12 mouse cellular contexts compared by ENCODE assay signal in genomic region chr6:103430933-103431594, GRCm38 (mm10).
DNase-seq lines count a peak whose midpoint lies in the region; ATAC-seq lines count a peak whose summit lies in the region.
"Had no signal": no experiment of that assay in that cellular context is flagged by ENCODE, and none has a peak within 500 bp of the region (broad histone marks: within the 10 kb centered on the region; RNA-seq: fewer than 3 reads in every experiment).

No protein-coding gene starts in this region.

- H3K4me3 ChIP-seq in midbrain, embryonic 13.5 days (replicated peaks): no peak overlapping the region
- H3K4me3 ChIP-seq in midbrain, embryonic 11.5 days (ENCODE audit: low read depth, low read length): no peak overlapping the region
- H3K4me3 ChIP-seq: heart, embryonic 10.5 days had no signal

- 58% methylated on average over 5 of the region's 5 CpGs for WGBS in midbrain, embryonic 13.5 days
- 84% methylated on average over 5 of the region's 5 CpGs for WGBS in midbrain, embryonic 11.5 days

- H3K36me3 ChIP-seq in midbrain, embryonic 13.5 days: no peaks in the 10 kb centered on the region
- H3K36me3 ChIP-seq in midbrain, embryonic 11.5 days (ENCODE audit: control insufficient read depth, insufficient read depth, low read length): no peaks in the 10 kb centered on the region
- H3K36me3 ChIP-seq: heart, embryonic 10.5 days had no signal

- ATAC-seq in midbrain, embryonic 13.5 days: peak; percentile 83
- ATAC-seq in midbrain, embryonic 11.5 days (ENCODE audit: low FRiP score): no peak

- no peak overlapping the region for H3K4me2 ChIP-seq in midbrain, embryonic 13.5 days (replicated peaks)
- H3K4me2 ChIP-seq in midbrain, embryonic 11.5 days: no peak overlapping the region

- no peak overlapping the region for H3K9ac ChIP-seq in midbrain, embryonic 13.5 days (replicated peaks)
- no peak overlapping the region for H3K9ac ChIP-seq in midbrain, embryonic 11.5 days (ENCODE audit: low read length)

- 0 out of 2 replicates have a peak, but pooled peaks cover 6% of the 10 kb centered on the region for H3K4me1 ChIP-seq in midbrain, embryonic 13.5 days (replicated peaks)
- H3K4me1 ChIP-seq in midbrain, embryonic 11.5 days (ENCODE audit: control insufficient read depth, insufficient read depth, low read length): no peaks in the 10 kb centered on the region
- H3K4me1 ChIP-seq: heart, embryonic 10.5 days had no signal

- peak; percentile 3 to 17 for DNase-seq in cerebellum, postnatal 14 days
- no peak for DNase-seq in cerebellum, postnatal 36 days
- DNase-seq in midbrain, embryonic 11.5 days (ENCODE audit: low spot score, missing footprints): no peak
- peak; percentile 22 to 27 for DNase-seq in layer of hippocampus, postnatal 36 days
- peak; percentile 2 for DNase-seq in right cerebral cortex, postnatal 4 days
- no peak for DNase-seq in gastrocnemius, postnatal 10 days
- DNase-seq in gastrocnemius, adult 8-10 months (ENCODE audit: low spot score in 2 of 2): no peak
- DNase-seq: adrenal gland, adult 8-10 months; cerebellum, postnatal 25 days; lung, postnatal 14 days had no signal

- no peaks in the 10 kb centered on the region for H3K9me3 ChIP-seq in midbrain, embryonic 13.5 days
- no peaks in the 10 kb centered on the region for H3K9me3 ChIP-seq in midbrain, embryonic 11.5 days (ENCODE audit: control insufficient read depth, low read length)
- H3K9me3 ChIP-seq: heart, embryonic 10.5 days had no signal

- no peaks in the 10 kb centered on the region for H3K27me3 ChIP-seq in midbrain, embryonic 13.5 days
- no peaks in the 10 kb centered on the region for H3K27me3 ChIP-seq in midbrain, embryonic 11.5 days (ENCODE audit: control insufficient read depth, insufficient read depth, low read length)

- peak overlapping the region; percentile 73 for H3K27ac ChIP-seq in midbrain, embryonic 13.5 days
- no peak overlapping the region; the same call in 1 of the 2 replicates for H3K27ac ChIP-seq in midbrain, embryonic 11.5 days (ENCODE audit: low read depth, low read length)
- H3K27ac ChIP-seq: heart, embryonic 10.5 days had no signal

Comparison
In these comparisons a context has a peak if more than half of its experiments do, and no peak if none do; other contexts are left out.
1. DNase-seq: peak in cerebellum, postnatal 14 days (2 of 2), layer of hippocampus, postnatal 36 days (2 of 2) and right cerebral cortex, postnatal 4 days (single experiment); none in cerebellum, postnatal 36 days (0 of 2), midbrain, embryonic 11.5 days (single experiment), gastrocnemius, postnatal 10 days (single experiment) and gastrocnemius, adult 8-10 months (0 of 2).